Mouse (Mus musculus): ENCODE results near the gene Serpinb9g.
"Not testable (repeated sequence)": the region's sequence is repeated elsewhere in the genome, so short reads cannot be mapped to it uniquely, and the experiment has no call there.

Serpinb9g gene

DNA sequence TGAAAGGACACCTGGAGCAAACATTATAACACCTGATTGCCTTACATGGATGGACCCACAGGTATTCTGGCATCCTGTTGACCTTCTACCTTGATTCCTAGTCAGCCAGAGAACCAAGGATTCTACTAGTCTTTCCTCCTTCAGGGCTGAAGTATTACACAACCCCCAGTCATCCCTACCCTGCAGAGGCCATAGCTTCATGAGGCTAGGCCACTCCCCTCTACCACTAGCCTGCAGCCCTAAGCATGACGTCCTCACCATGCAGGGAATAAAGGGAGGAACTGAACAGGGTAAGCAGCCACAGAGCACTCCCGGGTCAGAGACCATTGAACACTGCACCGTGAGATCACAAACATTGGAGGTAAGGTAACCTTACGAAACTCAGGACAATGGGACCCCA is at the start of gene Serpinb9g:
Gene Serpinb9g, plus strand, starts transcription at position 301 of the 400 bp plus-strand sequence.
- in situ Hi-C loops (cut with MboI): not testable (repeated sequence)

DNA sequence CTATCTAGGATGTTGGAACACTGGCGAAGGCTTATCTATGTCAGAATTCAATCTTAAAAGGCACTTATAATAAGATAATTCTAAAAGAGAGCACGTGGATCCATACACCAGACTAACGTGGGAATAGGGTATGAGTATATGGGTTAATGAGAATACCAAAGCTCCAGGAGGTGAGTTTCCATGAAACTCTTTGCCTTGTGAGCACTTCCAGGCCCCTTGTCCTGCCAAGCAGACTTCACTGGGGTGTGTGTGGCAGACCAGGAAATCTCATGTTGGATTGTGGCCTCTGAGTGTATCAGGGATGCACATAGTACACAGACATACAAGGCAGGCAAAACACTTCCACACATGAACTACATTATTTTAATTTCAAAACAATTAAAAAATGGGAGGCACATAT is 718 bp upstream of the Serpinb9g start:
- in situ Hi-C loops (cut with MboI): not testable (repeated sequence)

DNA sequence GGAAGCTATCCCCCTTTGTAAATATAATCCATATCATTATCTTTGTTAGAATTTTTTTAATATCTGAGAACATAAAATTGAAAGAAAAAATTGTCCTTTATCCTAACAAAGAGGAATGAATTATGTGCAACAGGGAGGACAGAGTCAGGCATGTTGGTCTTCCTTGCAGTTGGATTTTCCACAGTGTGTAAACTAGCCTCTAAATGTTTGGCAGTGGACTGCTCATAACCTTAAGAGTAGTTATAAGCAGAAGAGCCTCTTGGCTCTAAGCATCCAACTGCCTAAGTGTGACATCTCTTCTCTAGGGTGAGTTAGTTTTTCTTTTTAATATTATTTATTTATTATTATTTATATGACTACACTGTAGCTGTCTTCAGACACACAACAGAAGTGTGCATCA is 40.0 kb downstream of the Serpinb9g start:
- in situ Hi-C loops (cut with MboI): no loop called here

DNA sequence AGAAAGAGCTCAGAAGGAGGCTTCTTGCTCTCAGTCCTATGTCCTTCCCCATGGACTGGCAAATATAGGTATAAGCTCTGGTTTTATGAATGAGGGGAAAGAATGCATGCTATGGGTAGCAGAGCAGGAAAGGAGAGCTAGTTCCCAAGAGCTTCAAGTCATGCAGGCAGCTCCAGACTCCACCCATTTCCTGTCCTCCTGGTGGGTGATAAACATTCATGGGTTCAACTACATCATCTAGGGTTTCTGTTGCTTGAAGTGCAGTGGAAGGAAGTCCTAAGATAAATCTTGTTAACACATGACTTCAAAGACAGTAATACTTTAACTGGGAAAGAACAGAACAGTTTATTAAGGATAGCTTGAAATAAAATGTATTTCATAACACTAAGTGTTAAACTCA is 48.2 kb downstream of the Serpinb9g start:
- in situ Hi-C loops (cut with MboI): no loop called here

Data from mature B cell (primary cell).